ENCODE assay signal across 26 mouse cellular contexts in the genomic region with DNA sequence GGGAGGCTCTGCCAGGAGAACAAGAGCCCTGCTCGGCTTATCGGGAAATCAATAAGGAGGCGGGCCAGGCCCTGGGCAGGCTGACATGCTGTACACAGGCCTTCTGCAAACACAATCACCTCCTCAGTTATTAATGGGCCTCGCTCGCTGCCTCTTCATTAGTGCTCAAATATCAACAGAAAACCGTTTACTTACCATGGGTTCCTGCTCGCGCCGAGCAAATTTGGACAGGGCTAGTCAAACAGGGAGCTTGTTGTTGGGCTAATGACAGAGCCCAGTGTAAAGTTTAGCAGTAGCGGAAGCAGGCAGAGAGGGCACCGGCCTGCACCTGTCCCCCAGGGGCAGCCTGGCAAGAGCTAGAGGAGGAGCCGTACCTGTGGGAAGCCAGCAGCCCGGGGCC.
DNase-seq lines count a peak whose midpoint lies in the region; ATAC-seq and TF ChIP-seq lines count a peak whose summit lies in the region.
"Had no signal": no experiment of that assay in that cellular context is flagged by ENCODE, and none has a peak within 500 bp of the region (broad histone marks: within the 10 kb centered on the region; RNA-seq: fewer than 3 reads in every experiment).

No protein-coding gene starts in this region.

- 58% methylated on average over 13 of the region's 13 CpGs for WGBS in intestine, embryonic 14.5 days
- 34% methylated on average over 13 of the region's 13 CpGs for WGBS in intestine, postnatal 0 days
- whole genome bisulfite sequencing in intestine, embryonic 15.5 days, result 49% methylated on average over 13 of the region's 13 CpGs
- 61% methylated on average over 13 of the region's 13 CpGs for WGBS in liver, embryonic 12.5 days (ENCODE audit: insufficient replicate concordance)
- 38% methylated on average over 13 of the region's 13 CpGs for WGBS in stomach, postnatal 0 days
- 32% methylated on average over 13 of the region's 13 CpGs for WGBS in forebrain, embryonic 16.5 days

- no peak overlapping the region for H3K9ac ChIP-seq in intestine, embryonic 14.5 days (ENCODE audit: low read length)
- H3K9ac ChIP-seq in intestine, postnatal 0 days (ENCODE audit: low read depth, low read length), result no peak overlapping the region
- no peak overlapping the region for H3K9ac ChIP-seq in intestine, embryonic 15.5 days
- no peak overlapping the region for H3K9ac ChIP-seq in liver, embryonic 12.5 days
- H3K9ac ChIP-seq in stomach, postnatal 0 days (ENCODE audit: low read length), result no peak overlapping the region
- H3K9ac ChIP-seq in forebrain, embryonic 16.5 days (replicated peaks; ENCODE audit: low read depth, low read length), result no peak overlapping the region
- H3K9ac ChIP-seq: forebrain, embryonic 13.5 days; kidney, embryonic 15.5 days; limb, embryonic 12.5 days; liver, embryonic 14.5 days; lung, embryonic 15.5 days; midbrain, embryonic 12.5 days; neural tube, embryonic 13.5 days had no signal

- no peaks in the 10 kb centered on the region for H3K27me3 ChIP-seq in intestine, embryonic 14.5 days (replicated peaks; ENCODE audit: control insufficient read depth, insufficient read depth, low read length)
- H3K27me3 ChIP-seq in intestine, postnatal 0 days (replicated peaks; ENCODE audit: control insufficient read depth, insufficient read depth, low read length), result no peaks in the 10 kb centered on the region
- H3K27me3 ChIP-seq in intestine, embryonic 15.5 days (replicated peaks), result no peaks in the 10 kb centered on the region
- H3K27me3 ChIP-seq in liver, embryonic 12.5 days (replicated peaks), result peaks cover 6% of the 10 kb centered on the region
- H3K27me3 ChIP-seq in stomach, postnatal 0 days (ENCODE audit: control insufficient read depth, insufficient read depth, low read length), result no peaks in the 10 kb centered on the region
- H3K27me3 ChIP-seq in forebrain, embryonic 16.5 days (replicated peaks; ENCODE audit: control insufficient read depth, insufficient read depth, low read length), result no peaks in the 10 kb centered on the region
- H3K27me3 ChIP-seq: lung, embryonic 15.5 days; midbrain, embryonic 12.5 days had no signal

- peak; percentile 52 for DNase-seq in intestine, embryonic 14.5 days (ENCODE audit: low spot score)
- peak; percentile 59 for DNase-seq in stomach, postnatal 0 days (ENCODE audit: low spot score)
- no peak for DNase-seq in adrenal gland, adult 8-10 months
- DNase-seq: adrenal gland, postnatal 25 days; cerebellum, adult 2 months; cerebellum, postnatal 25 days; gastrocnemius, postnatal 25 days; heart, adult 18-20 months; heart, postnatal 4 days; kidney, adult 18-20 months; kidney, postnatal 25 days had no signal

- no peak for TF ChIP-seq EP300 in stomach, postnatal 0 days (optimal IDR thresholded peaks at IDR 0.05)

- no peak overlapping the region for H3K27ac ChIP-seq in intestine, embryonic 14.5 days (ENCODE audit: low read depth)
- no peak overlapping the region for H3K27ac ChIP-seq in intestine, postnatal 0 days (ENCODE audit: low read depth, low read length)
- H3K27ac ChIP-seq in intestine, embryonic 15.5 days, result no peak overlapping the region
- H3K27ac ChIP-seq in liver, embryonic 12.5 days, result no peak overlapping the region
- H3K27ac ChIP-seq in stomach, postnatal 0 days (replicated peaks), result no peak overlapping the region
- no peak overlapping the region for H3K27ac ChIP-seq in forebrain, embryonic 16.5 days (ENCODE audit: low read length)
- H3K27ac ChIP-seq: forebrain, embryonic 13.5 days; hindbrain, postnatal 0 days; kidney, embryonic 15.5 days; layer of hippocampus, adult 2 months; left cerebral cortex, adult 2 months; limb, embryonic 12.5 days; liver, embryonic 14.5 days; lung, embryonic 15.5 days; midbrain, embryonic 12.5 days; neural tube, embryonic 13.5 days had no signal

- H3K9me3 ChIP-seq in intestine, embryonic 14.5 days (ENCODE audit: control insufficient read depth, low read length), result peaks cover 5% of the 10 kb centered on the region
- no peaks in the 10 kb centered on the region for H3K9me3 ChIP-seq in intestine, postnatal 0 days (ENCODE audit: control insufficient read depth)
- no peaks in the 10 kb centered on the region for H3K9me3 ChIP-seq in intestine, embryonic 15.5 days
- peaks cover 6% of the 10 kb centered on the region; the same call in 1 of the 2 replicates for H3K9me3 ChIP-seq in liver, embryonic 12.5 days (replicated peaks)
- no peaks in the 10 kb centered on the region for H3K9me3 ChIP-seq in stomach, postnatal 0 days (ENCODE audit: control insufficient read depth, low read length)
- H3K9me3 ChIP-seq in forebrain, embryonic 16.5 days (ENCODE audit: control insufficient read depth, low read length), result peaks cover 3% of the 10 kb centered on the region; the same call in 1 of the 2 replicates
- H3K9me3 ChIP-seq: lung, embryonic 15.5 days had no signal

- peak; percentile 70; the same call in 1 of the 2 replicates for ATAC-seq in intestine, embryonic 14.5 days (replicated peaks; ENCODE audit: low FRiP score, low TSS enrichment, low read depth)
- no peak for ATAC-seq in intestine, postnatal 0 days
- ATAC-seq in intestine, embryonic 15.5 days, result peak; percentile 68
- ATAC-seq in liver, embryonic 12.5 days, result no peak
- peak; percentile 74 for ATAC-seq in stomach, postnatal 0 days (ENCODE audit: low FRiP score, low TSS enrichment)
- no peak for ATAC-seq in forebrain, embryonic 16.5 days
- ATAC-seq: forebrain, embryonic 13.5 days; hindbrain, postnatal 0 days had no signal

- no peaks in the 10 kb centered on the region for H3K36me3 ChIP-seq in intestine, embryonic 14.5 days (ENCODE audit: control insufficient read depth, insufficient read depth, low read length)
- no peaks in the 10 kb centered on the region for H3K36me3 ChIP-seq in intestine, postnatal 0 days (ENCODE audit: control insufficient read depth, insufficient read depth)
- H3K36me3 ChIP-seq in intestine, embryonic 15.5 days, result no peaks in the 10 kb centered on the region
- no peaks in the 10 kb centered on the region for H3K36me3 ChIP-seq in liver, embryonic 12.5 days
- no peaks in the 10 kb centered on the region for H3K36me3 ChIP-seq in stomach, postnatal 0 days (ENCODE audit: control insufficient read depth, insufficient read depth, low read length)
- H3K36me3 ChIP-seq in forebrain, embryonic 16.5 days (ENCODE audit: control insufficient read depth, insufficient read depth), result no peaks in the 10 kb centered on the region
- H3K36me3 ChIP-seq: kidney, embryonic 15.5 days; limb, embryonic 12.5 days; lung, embryonic 15.5 days; midbrain, embryonic 12.5 days; neural tube, embryonic 13.5 days had no signal

- H3K4me2 ChIP-seq in intestine, embryonic 14.5 days (ENCODE audit: low read length), result no peak overlapping the region
- H3K4me2 ChIP-seq in intestine, postnatal 0 days (replicated peaks; ENCODE audit: low read depth), result no peak overlapping the region
- H3K4me2 ChIP-seq in intestine, embryonic 15.5 days (replicated peaks), result no peak overlapping the region
- H3K4me2 ChIP-seq in liver, embryonic 12.5 days, result 0 out of 2 replicates have a peak overlapping the region, but pooled peaks have one; percentile 12
- no peak overlapping the region for H3K4me2 ChIP-seq in stomach, postnatal 0 days (replicated peaks; ENCODE audit: low read depth)
- no peak overlapping the region for H3K4me2 ChIP-seq in forebrain, embryonic 16.5 days (ENCODE audit: low read length)
- H3K4me2 ChIP-seq: forebrain, embryonic 13.5 days; heart, embryonic 11.5 days; kidney, embryonic 15.5 days; limb, embryonic 12.5 days; lung, embryonic 15.5 days; midbrain, embryonic 12.5 days; neural tube, embryonic 13.5 days had no signal

- no peak overlapping the region for H3K4me3 ChIP-seq in intestine, embryonic 14.5 days (ENCODE audit: low read depth, low read length)
- no peak overlapping the region for H3K4me3 ChIP-seq in intestine, postnatal 0 days (ENCODE audit: low read depth, low read length)
- H3K4me3 ChIP-seq in intestine, embryonic 15.5 days (replicated peaks), result no peak overlapping the region
- H3K4me3 ChIP-seq in liver, embryonic 12.5 days, result no peak overlapping the region
- H3K4me3 ChIP-seq in stomach, postnatal 0 days (ENCODE audit: low read depth, low read length), result no peak overlapping the region
- no peak overlapping the region for H3K4me3 ChIP-seq in forebrain, embryonic 16.5 days (replicated peaks; ENCODE audit: low read length)
- H3K4me3 ChIP-seq: forebrain, embryonic 13.5 days; kidney, embryonic 15.5 days; layer of hippocampus, adult 2 months; left cerebral cortex, adult 2 months; limb, embryonic 12.5 days; lung, embryonic 15.5 days; midbrain, embryonic 12.5 days; neural tube, embryonic 13.5 days had no signal

- no peaks in the 10 kb centered on the region for H3K4me1 ChIP-seq in intestine, embryonic 14.5 days (replicated peaks; ENCODE audit: control insufficient read depth, insufficient read depth, low read length)
- no peaks in the 10 kb centered on the region for H3K4me1 ChIP-seq in intestine, postnatal 0 days (replicated peaks; ENCODE audit: control insufficient read depth, insufficient read depth, low read length)
- H3K4me1 ChIP-seq in intestine, embryonic 15.5 days (replicated peaks), result no peaks in the 10 kb centered on the region
- no peaks in the 10 kb centered on the region for H3K4me1 ChIP-seq in liver, embryonic 12.5 days
- no peaks in the 10 kb centered on the region for H3K4me1 ChIP-seq in stomach, postnatal 0 days (replicated peaks; ENCODE audit: control insufficient read depth, insufficient read depth)
- no peaks in the 10 kb centered on the region for H3K4me1 ChIP-seq in forebrain, embryonic 16.5 days (replicated peaks; ENCODE audit: control insufficient read depth, insufficient read depth, low read length)
- H3K4me1 ChIP-seq: kidney, embryonic 15.5 days; limb, embryonic 12.5 days; lung, embryonic 15.5 days; midbrain, embryonic 12.5 days; neural tube, embryonic 13.5 days had no signal

- TF ChIP-seq CTCF in intestine, postnatal 0 days (IDR thresholded peaks at IDR 0.05; ENCODE audit: low read depth), result no peak
- no peak for TF ChIP-seq CTCF in stomach, postnatal 0 days (IDR thresholded peaks at IDR 0.05; ENCODE audit: low read depth)

Comparison
In these comparisons a context has a peak if more than half of its experiments do, and no peak if none do; other contexts are left out.
1. ATAC-seq: peak in intestine, embryonic 14.5 days (single experiment), intestine, embryonic 15.5 days (single experiment) and stomach, postnatal 0 days (single experiment); none in intestine, postnatal 0 days (single experiment), liver, embryonic 12.5 days (single experiment) and forebrain, embryonic 16.5 days (single experiment).